Mouse (Mus musculus): ENCODE data around the gene Olfr681.
"Not testable (repeated sequence)": the region's sequence is repeated elsewhere in the genome, so short reads cannot be mapped to it uniquely, and the experiment has no call there.

Gene Olfr681

DNA sequence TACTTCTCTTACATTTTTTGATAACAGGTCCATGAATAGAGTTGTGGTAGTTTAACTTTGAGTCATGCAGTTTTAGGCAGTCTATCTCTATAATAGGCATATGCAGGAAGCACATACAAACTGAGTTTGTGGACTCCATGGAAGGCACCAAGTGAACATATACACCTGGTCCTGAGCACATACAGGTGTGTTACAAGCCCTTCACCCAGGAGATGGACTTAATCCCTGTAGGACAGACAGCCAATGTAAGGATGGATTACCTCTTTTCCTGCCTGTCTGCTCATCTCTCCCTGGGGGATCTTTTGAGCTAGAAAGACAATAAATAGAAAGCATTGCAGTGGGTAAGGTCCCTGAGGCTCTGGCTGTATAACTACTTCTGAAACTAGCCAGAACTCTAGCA is at the start of gene Olfr681:
Gene Olfr681 (plus strand): TSS at position 301 of the 400 bp plus-strand sequence.
- no peak for DNase-seq

- no peak for DNase-seq
These were observed 35.7 kb upstream of the Olfr681 start, which contains the start of gene Olfr679 for GRCm38 (mm10) chr7:105080905-105081304. Olfr679 (plus strand) TSS chr7:105081205.

- DNase-seq = not testable (repeated sequence)
These were observed 23.9 kb upstream of the Olfr681 start, which contains the start of gene Olfr680-ps1 for GRCm38 (mm10) chr7:105092717-105093116. Olfr680-ps1 (minus strand) TSS chr7:105092817.

- no peak for DNase-seq
These were observed 24.6 kb downstream of the Olfr681 start for GRCm38 (mm10) chr7:105141275-105141674.

DNA sequence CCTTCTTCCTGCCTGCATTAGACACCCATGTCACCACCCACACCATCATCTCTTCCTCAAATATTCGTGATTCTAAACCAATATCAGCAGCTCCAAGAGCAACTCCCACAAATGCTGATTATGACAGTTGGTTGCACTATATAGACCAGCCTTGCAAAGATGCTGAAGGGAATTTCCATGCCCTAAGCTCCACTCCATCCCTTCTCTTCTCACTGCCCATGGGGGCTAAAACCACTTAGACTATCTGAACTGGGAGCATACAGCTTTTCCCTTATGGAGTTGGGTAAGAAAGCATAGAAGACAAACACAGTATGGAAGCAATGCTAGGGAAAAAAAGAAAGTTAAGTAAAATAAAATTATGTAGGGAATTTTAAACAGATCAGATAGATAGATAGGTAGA is 30.3 kb downstream of the Olfr681 start, which contains the start of gene Olfr683:
Gene Olfr683 (minus strand): TSS at position 101 of the 400 bp plus-strand sequence.
- DNase-seq = no peak

- DNase-seq = no peak
These were observed 46.9 kb downstream of the Olfr681 start, which contains the start of gene Olfr684 for GRCm38 (mm10) chr7:105163553-105163952. Olfr684 (minus strand) TSS chr7:105163653.

DNA sequence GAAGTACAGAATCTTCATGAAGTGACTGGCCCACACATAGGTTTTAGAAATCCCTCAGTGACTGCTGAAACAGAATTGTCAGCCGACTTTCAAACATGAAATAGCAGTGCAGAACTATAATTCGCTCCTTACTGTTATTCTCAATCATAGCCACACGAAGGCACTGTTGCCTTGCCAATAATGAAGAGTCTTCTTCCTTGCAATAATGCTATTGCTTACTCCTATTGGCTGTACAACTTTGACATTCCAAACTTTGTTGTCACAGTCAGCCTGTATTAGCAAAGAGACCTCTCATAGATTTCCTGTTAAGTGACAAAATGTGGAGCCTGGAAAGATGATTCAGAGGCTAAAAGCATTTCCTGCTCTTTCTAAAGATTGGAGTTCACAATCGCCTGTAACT is 54.1 kb downstream of the Olfr681 start:
- DNase-seq = peak; percentile 3
